Mouse (Mus musculus): ENCODE data around the gene Phpt1.
A peak's percentile ranks its signal among the peaks of the same experiment; 100 is the strongest.

Phpt1 gene

GRCm38 (mm10) chr2:25582466-25583119, 7.6 kb upstream of the Phpt1 start:
- DNase-seq (ENCODE audit: low spot score): no peak

GRCm38 (mm10) chr2:25581901-25582301, 6.9 kb upstream of the Phpt1 start:
- no peak for DNase-seq (ENCODE audit: low spot score)

DNA sequence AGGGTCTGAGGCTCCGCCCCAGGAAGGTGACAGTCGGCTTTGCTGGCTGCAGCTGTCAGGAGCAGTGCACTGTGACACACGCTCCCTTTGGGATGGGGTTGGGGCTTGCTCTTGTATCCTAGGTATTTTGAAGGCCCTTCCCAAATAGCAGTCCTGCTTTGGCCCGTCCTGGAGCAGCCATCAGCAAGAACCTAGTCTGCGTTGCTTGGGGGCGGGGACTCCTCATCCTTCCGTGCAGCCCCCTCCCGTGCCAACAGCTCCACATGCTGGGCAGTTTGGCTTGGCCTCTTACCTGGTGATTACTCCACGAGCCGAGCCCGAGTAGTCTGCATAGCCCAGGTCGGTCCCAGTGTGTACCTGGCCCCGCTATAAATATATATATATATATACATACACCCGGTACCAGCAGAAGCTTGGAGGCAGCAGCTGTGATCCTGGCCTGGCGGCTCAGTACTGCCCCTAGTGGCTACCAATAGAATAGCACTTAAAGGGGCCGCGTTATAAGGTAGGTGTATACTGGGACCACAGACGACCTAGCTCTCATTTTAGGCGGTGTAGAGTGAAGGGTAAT, 6.4 kb upstream of the Phpt1 start, which contains the start of gene Ajm1:
Ajm1 (minus strand) TSS at position 464 of the 571 bp plus-strand sequence.
- peak; percentile 48 for DNase-seq (ENCODE audit: low spot score)

DNA sequence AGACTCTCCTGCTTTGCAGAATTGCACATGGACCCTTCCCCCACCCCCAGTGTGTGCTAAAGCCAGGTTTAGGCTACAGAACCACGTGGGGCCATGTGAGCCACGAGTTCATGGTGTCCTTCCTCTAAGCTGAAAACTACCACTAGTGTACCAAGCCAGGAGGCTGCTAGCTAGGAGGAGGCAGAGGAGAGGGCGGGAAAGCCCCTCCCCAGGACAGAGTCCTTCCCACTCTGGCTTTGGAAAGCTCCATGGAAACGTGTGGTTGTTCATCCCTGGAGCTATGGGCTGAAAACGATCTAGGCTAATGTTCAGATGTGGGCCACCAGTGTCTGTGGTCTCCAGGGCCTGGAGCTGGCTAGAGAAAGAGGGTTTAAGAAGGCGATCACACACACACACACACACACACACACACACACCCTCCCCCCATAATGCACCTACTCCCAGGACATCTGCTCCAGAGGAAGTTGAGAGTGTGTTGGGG, 5.6 kb upstream of the Phpt1 start:
- no peak for DNase-seq (ENCODE audit: low spot score)

DNA sequence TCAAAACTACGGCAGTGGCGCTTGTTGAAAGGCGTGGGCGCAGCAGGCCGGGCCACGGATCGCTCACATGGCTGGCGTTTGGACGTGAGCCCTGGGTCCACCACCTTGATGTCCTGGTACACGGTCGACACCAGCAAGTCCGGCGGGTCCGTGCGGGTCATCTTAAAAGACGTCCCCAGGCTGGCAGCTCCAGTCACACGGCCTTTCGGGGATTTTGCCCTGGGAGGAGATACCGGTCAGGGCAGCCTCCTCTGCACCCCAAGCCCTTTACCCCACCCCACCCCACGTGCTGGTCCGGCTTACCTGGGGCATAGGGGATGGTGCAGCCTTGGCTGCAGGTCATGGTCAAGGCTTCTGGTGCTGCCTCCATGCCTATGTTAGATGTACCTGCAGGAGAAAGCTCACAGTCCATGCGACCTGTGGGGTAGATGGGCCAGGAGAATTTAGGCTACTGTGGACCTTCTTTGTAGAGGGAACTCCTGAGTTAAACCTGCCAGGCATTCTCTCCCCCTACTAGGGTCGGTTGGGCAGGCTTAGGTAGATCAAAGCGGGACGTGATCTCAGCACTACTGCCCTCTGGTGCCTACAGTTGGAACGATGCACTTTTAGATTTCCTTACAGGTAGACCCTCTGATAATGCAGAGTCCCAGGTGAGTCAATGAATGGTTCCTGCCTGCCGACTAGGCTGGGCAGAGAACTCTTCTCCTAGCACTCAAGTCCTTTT, 4.9 kb upstream of the Phpt1 start:
- peak; percentile 35 for DNase-seq (ENCODE audit: low spot score)

GRCm38 (mm10) chr2:25578796-25579736, 4.0 kb upstream of the Phpt1 start:
- DNase-seq (ENCODE audit: low spot score): no peak

- no peak for DNase-seq (ENCODE audit: low spot score)
Observed at GRCm38 (mm10) chr2:25577951-25578795, 3.1 kb upstream of the Phpt1 start.

GRCm38 (mm10) chr2:25576965-25577891, 2.2 kb upstream of the Phpt1 start:
- no peak for DNase-seq (ENCODE audit: low spot score)

DNA sequence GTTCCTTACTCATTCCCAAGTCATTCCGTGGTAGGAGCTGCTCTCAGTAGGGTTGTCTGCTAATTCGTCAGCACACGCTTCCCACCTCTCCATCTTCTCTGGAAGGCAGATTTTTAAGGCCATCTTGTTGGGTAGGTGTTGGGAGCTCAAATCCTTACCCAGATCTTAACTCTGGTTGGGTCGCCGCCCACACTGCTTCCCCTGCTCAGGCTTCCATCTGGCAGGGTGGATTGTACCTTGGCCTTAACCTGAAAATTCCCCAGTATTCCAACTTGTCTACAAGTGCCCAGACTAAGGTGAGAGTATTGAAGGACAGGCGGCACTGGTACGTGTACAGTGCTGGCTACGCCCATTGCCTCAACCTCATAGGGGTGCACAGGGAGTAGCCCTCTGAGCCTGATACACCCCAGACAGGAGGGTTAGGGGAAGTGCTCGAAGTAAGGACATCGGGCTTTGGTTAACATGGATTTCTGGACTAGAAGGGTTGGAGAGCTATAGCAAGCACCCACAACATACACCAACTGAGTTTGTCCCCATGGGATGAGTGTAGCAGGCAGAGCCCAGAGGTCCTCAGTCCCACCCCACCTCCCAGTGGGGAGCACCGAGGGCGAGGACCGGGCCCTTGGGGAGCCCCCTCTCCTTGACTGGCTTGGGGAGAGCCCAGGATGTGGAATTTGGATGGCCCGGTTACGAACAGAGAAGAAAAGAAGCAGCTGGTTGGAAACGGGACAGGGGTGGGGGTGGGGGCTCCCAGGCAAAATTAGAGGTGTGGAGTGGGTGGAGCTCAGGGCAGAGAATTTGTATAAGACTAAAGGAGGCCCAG, 1.2 kb upstream of the Phpt1 start:
- DNase-seq (ENCODE audit: low spot score): no peak

DNA sequence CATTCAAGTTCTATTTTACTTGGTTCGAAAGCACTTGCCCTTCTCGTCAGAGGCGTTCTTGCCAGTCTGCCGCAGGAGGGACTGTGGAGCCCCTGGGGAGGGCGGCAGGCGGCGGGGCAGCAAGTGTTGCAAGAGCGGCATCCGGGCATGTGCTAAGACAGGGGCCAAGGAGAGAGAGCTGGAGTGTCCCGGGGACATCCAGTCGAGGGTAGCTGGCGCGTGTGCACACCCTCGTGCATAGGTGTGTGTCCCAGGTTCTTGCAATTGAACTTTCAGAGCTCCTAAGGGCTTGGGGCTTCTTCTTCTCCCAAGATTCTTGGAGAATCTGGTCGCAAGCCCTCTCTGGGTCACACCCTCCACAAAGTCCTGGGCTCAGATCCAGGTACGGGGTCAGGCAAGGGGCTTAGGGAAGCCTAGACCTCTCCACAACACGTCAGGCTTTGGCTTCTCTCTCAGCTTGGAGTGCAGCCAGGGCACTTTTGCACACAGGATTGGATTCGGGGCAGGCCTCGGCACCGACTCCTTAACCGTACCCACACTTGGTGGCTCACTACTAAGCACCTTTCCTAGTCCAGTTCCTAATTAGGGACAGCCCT, 506 bp upstream of the Phpt1 start:
- DNase-seq (ENCODE audit: low spot score): no peak

- DNase-seq (ENCODE audit: low spot score): no peak
Observed at GRCm38 (mm10) chr2:25574136-25574535, 888 bp downstream of the Phpt1 start.

- DNase-seq (ENCODE audit: low spot score): no peak
Observed at GRCm38 (mm10) chr2:25573068-25573467, 2.0 kb downstream of the Phpt1 start.

GRCm38 (mm10) chr2:25571221-25571620, 3.8 kb downstream of the Phpt1 start:
- DNase-seq (ENCODE audit: low spot score): no peak

DNA sequence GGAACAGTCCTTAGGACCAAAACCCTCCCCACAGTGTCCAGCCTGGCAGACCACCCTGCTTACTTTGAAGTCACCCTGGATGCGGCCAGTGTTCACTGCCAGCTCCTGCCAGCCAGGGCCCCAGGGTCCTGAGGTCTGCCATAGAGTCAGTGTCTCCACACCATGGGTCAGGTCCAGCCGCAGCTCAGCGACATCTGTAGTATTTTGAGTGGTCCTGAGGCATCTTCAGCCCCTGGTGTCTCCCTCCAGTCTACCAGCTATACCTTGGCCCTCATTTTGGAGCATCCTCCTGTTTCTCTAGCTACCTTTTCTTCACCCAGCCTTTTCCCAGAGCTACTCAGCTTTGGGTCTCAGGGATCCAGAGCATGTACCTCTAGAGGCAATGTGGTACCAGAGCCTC, 5.7 kb downstream of the Phpt1 start:
- DNase-seq (ENCODE audit: low spot score): no peak

DNA sequence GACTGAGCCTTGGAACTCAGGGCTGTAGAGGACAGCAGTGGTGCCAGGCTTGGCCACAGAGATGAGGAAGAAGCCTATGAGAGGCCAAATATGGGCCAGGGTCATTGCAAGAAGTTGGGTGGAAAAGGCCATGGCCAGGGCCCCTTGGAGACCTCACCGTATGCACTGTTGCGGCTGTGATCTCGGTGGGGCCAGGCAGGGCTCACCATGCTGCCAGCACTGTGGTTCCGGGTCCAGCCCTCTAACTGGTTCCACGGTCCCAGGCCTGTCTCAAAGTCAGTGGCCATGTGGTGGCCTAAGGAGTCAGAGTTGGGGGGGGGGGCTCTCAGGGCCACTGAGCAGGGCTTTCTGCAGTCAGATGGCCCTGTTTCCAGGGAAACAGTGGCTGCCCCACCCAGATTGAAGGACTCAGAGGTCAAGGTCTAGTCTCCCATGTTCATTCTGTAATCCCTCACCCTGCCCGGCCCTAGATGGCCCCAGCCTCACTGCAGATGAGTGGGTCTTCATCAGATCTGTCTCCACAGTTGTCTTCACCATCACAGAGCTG, 6.5 kb downstream of the Phpt1 start:
- no peak for DNase-seq (ENCODE audit: low spot score)

DNA sequence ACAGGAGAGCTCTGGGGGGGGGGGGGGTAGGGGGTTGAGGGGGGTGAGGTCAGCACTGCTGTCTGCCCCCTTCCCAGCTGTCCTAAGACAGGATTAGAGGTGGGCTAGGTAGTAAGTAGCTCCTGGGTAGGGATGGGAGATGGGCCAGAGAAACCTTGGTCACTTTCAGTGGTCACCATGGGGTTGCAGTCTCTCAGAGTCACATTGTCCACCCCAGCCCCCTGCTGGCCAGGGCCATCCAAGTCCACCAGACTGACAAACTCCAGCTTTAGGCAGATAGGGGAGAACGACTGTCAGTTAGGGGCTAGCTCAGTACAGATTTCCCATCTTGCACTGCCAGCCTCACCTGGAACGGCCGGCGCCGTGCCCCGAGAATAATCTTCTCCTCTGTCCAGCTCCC, 8.5 kb downstream of the Phpt1 start:
- DNase-seq (ENCODE audit: low spot score): no peak

GRCm38 (mm10) chr2:25565741-25566140, 9.3 kb downstream of the Phpt1 start:
- DNase-seq (ENCODE audit: low spot score): no peak

GRCm38 (mm10) chr2:25561946-25562345, 13.1 kb downstream of the Phpt1 start:
- no peak for DNase-seq (ENCODE audit: low spot score)

All from spleen, adult 12 weeks (tissue).